Mouse (Mus musculus): ENCODE data around the gene Galnt16. TPM values are rescaled to one million over a fixed set of nuclear protein-coding genes. Genes with fewer than 3 reads are reported as not detected.

Galnt16 gene
- polyA plus RNA-seq, 1 experiment from 2014 or later: 1.3 TPM

Other genes starting within 250 kb of the Galnt16 start
- 8.1 and 9.0 TPM in 2 replicates for gene Dcaf5, start 81.7 kb upstream of the Galnt16 start, polyA plus RNA-seq (2014; fragmentation: Nextera tagmentation; extraction: Ambion mirVana)
- gene Exd2, start 55.2 kb upstream of the Galnt16 start, polyA plus RNA-seq (2014; fragmentation: Nextera tagmentation; extraction: Ambion mirVana): 21.2 and 22.3 TPM in 2 replicates
- gene Slc39a9, start 125.6 kb downstream of the Galnt16 start, polyA plus RNA-seq (2014; fragmentation: Nextera tagmentation; extraction: Ambion mirVana): 17.9 and 24.4 TPM in 2 replicates
- gene Erh, start 126.1 kb downstream of the Galnt16 start, polyA plus RNA-seq (2014; fragmentation: Nextera tagmentation; extraction: Ambion mirVana): 169 and 202 TPM in 2 replicates
- 0.20 and 0.67 TPM in 2 replicates for gene Plekhd1, start 174.3 kb downstream of the Galnt16 start, polyA plus RNA-seq (2014; fragmentation: Nextera tagmentation; extraction: Ambion mirVana)
- gene Ccdc177, start 242.4 kb downstream of the Galnt16 start, polyA plus RNA-seq (2014; fragmentation: Nextera tagmentation; extraction: Ambion mirVana): 0.04 TPM in 1 of 2 replicates, not detected in the other

All from heart, embryonic 11.5 days (tissue).